Mouse (Mus musculus) G1E (cell line): ENCODE measurements around the gene Olfr71.

ENCODE experiments used
- CTCF ChIP-seq: IDR thresholded peaks from 2 replicates; pipeline ENCODE4 v1.5.1; 2012; ENCODE audit warnings: low read depth, low read length, inconsistent platforms, mixed read lengths
- GATA1 ChIP-seq: IDR thresholded peaks from 2 replicates; pipeline ENCODE4 v1.6.1; 2012; ENCODE audit warnings: borderline replicate concordance, low read length, inconsistent platforms, mixed read lengths
- GATA2 ChIP-seq: IDR thresholded peaks from 2 replicates; pipeline ENCODE4 v1.6.1; 2012; ENCODE audit warnings: low read depth, low read length, inconsistent platforms, borderline replicate concordance
- POLR2AphosphoS5 ChIP-seq: IDR thresholded peaks from 2 replicates; pipeline ENCODE4 v1.6.1; 2012; ENCODE audit warnings: low read depth, low read length, inconsistent platforms; ENCODE audit not compliant: insufficient replicate concordance

DNA sequence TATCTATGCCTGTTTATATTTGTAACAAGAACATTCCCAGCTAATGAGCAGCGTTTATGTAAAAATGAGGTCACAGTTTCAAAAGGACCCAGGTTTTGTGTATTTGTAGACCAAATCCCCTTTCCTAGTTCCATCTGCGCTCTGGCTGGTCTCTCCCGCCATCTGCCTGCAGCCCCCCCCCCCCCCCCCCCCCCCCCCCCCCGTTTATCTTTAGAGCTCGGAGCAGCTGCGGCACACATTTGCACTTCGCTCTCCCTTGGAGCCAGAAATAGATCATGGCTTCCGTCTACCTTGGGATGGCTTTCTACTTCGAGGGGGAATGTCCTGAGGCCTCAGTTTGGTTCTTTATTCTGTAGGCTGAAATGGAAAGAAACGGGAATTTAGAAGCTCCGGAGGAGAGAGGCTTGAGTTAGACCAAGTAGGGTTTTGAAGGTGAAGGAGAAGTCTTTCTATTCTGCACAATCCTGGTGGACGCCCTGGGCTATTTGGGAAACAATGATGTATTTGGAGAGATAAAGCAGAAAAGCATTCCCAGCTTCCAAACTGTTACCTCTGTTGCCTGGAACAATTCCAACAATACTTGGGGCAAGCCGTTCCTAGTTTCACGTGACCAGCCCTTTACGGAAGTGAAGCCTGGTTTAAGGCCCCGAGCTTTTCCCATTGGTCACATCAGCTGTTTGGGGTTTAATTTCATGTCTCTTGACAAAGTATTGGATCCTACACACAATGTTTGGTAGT lies 10.6 kb upstream of the Olfr71 start:
- no peak for TF ChIP-seq GATA2
- no peak for TF ChIP-seq CTCF
- no peak for TF ChIP-seq POLR2AphosphoS5
- no peak for TF ChIP-seq GATA1
